Comparison of ENCODE assay signal across 8 mouse cellular contexts in genomic region chr11:97799146-97799993, GRCm38 (mm10). TPM values are rescaled to one million over a fixed set of nuclear protein-coding genes. Genes with fewer than 3 reads are reported as not detected.
A peak's percentile ranks its signal among the peaks of the same experiment; 100 is the strongest.
DNase-seq lines count a peak whose midpoint lies in the region; ATAC-seq and TF ChIP-seq lines count a peak whose summit lies in the region.

No protein-coding gene starts in this region.

- H3K4me1 ChIP-seq in forebrain, embryonic 16.5 days (replicated peaks; ENCODE audit: control insufficient read depth, insufficient read depth, low read length) = peaks cover 36% of the 10 kb centered on the region
- peaks cover 16% of the 10 kb centered on the region for H3K4me1 ChIP-seq in lung, adult 2 months (ENCODE audit: control insufficient read depth, insufficient read depth, low read length)
- peaks cover 46% of the 10 kb centered on the region for H3K4me1 ChIP-seq in neural tube, embryonic 15.5 days

- no peak for TF ChIP-seq CTCF in layer of hippocampus, adult 2 months (conservative IDR thresholded peaks at IDR 0.05)
- no peak for TF ChIP-seq CTCF in lung, adult 2 months (IDR thresholded peaks at IDR 0.05; ENCODE audit: insufficient read depth, low read length)

- under 1% methylated on average over 69 of the region's 71 CpGs for WGBS in forebrain, embryonic 16.5 days
- under 1% methylated on average over 62 of the region's 71 CpGs for WGBS in lung, adult 2 months
- WGBS in neural tube, embryonic 15.5 days = under 1% methylated on average over 71 of the region's 71 CpGs

- H3K4me2 ChIP-seq in forebrain, embryonic 16.5 days (ENCODE audit: low read length) = peak overlapping the region; percentile 60
- H3K4me2 ChIP-seq in neural tube, embryonic 15.5 days = peak overlapping the region; percentile 63

- H3K4me3 ChIP-seq in forebrain, embryonic 16.5 days (replicated peaks; ENCODE audit: low read length) = peak overlapping the region; percentile 76
- peak overlapping the region; percentile 74 for H3K4me3 ChIP-seq in layer of hippocampus, adult 2 months
- peak overlapping the region; percentile 99 for H3K4me3 ChIP-seq in lung, adult 2 months (replicated peaks; ENCODE audit: extremely low read depth, low read depth, low read length)
- peak overlapping the region; percentile 96 for H3K4me3 ChIP-seq in neural tube, embryonic 15.5 days (replicated peaks)

- peak overlapping the region; percentile 96 for H3K27ac ChIP-seq in forebrain, embryonic 16.5 days (ENCODE audit: low read length)
- peak overlapping the region; percentile 99 for H3K27ac ChIP-seq in layer of hippocampus, adult 2 months
- peak overlapping the region; percentile 98 for H3K27ac ChIP-seq in neural tube, embryonic 15.5 days (replicated peaks)

- peak; percentile 89 for TF ChIP-seq POLR2A in lung, adult 2 months (IDR thresholded peaks at IDR 0.05; ENCODE audit: borderline replicate concordance, extremely low read depth, low read depth, low read length)

- peak overlapping the region; percentile 85 for H3K9ac ChIP-seq in forebrain, embryonic 16.5 days (replicated peaks; ENCODE audit: low read depth, low read length)
- H3K9ac ChIP-seq in neural tube, embryonic 15.5 days (replicated peaks) = peak overlapping the region; percentile 96

- H3K36me3 ChIP-seq in forebrain, embryonic 16.5 days (ENCODE audit: control insufficient read depth, insufficient read depth) = no peaks in the 10 kb centered on the region
- no peaks in the 10 kb centered on the region for H3K36me3 ChIP-seq in neural tube, embryonic 15.5 days

- no peaks in the 10 kb centered on the region for H3K9me3 ChIP-seq in forebrain, embryonic 16.5 days (ENCODE audit: control insufficient read depth, low read length)
- no peaks in the 10 kb centered on the region for H3K9me3 ChIP-seq in neural tube, embryonic 15.5 days (replicated peaks)

- intact Hi-C loops in heart, postnatal 36 days (cut with DNase I) = loop anchor here (10.0 kb wide), 1 partner anchor 405 kb away; the partner anchor contains the start of gene Cdk12

- DNase-seq in ES-CJ7 (ENCODE audit: low read depth, low spot score) = peak; percentile 78
- peak; percentile 89 to 93 for DNase-seq in cerebellum, adult 18-20 months
- DNase-seq in heart, postnatal 36 days = peak; percentile 85 to 92
- DNase-seq in layer of hippocampus, adult 2 months (ENCODE audit: low spot score in 2 of 2) = peak; percentile 90 to 94
- DNase-seq in lung, adult 2 months = peak; percentile 89
- DNase-seq in testis, postnatal 10 days (ENCODE audit: low spot score) = peak; percentile 90

- ATAC-seq in forebrain, embryonic 16.5 days = peak; percentile 83
- peak; percentile 89 for ATAC-seq in neural tube, embryonic 15.5 days (ENCODE audit: low FRiP score)

- H3K27me3 ChIP-seq in forebrain, embryonic 16.5 days (replicated peaks; ENCODE audit: control insufficient read depth, insufficient read depth, low read length) = no peaks in the 10 kb centered on the region
- H3K27me3 ChIP-seq in neural tube, embryonic 15.5 days (replicated peaks) = no peaks in the 10 kb centered on the region

RNA-seq across cellular contexts. Expression of gene Lasp1, which starts 0.6 kb away (rescaled TPM):
- polyA plus RNA-seq in forebrain, embryonic 16.5 days (2015; fragmentation: Nextera tagmentation; extraction: Ambion mirVana) = 140 and 159 TPM in 2 replicates
- total RNA-seq in heart, postnatal 36 days (2021) = 10 to 100 TPM; 37.7 to 40.7 TPM
- total RNA-seq in layer of hippocampus, adult 2 months (2021) = 10 to 100 TPM; 88.1 to 91.4 TPM
- polyA plus RNA-seq in lung, adult 2 months (2012; rRNA removed) = 120 and 137 TPM in 2 replicates
- polyA plus RNA-seq in neural tube, embryonic 15.5 days (2015; fragmentation: Nextera tagmentation; extraction: Ambion mirVana) = 136 and 143 TPM in 2 replicates

RNA-seq across cellular contexts. Expression of gene Rpl23, which starts 17.1 kb away (rescaled TPM):
- 298 and 306 TPM in 2 replicates for polyA plus RNA-seq in forebrain, embryonic 16.5 days (2015; fragmentation: Nextera tagmentation; extraction: Ambion mirVana)
- total RNA-seq in heart, postnatal 36 days (2021) = 100 to 1,000 TPM; 522 TPM
- total RNA-seq in layer of hippocampus, adult 2 months (2021) = 100 to 1,000 TPM; 361 to 374 TPM
- polyA plus RNA-seq in lung, adult 2 months (2012; rRNA removed) = 81.7 and 95.5 TPM in 2 replicates
- 314 and 372 TPM in 2 replicates for polyA plus RNA-seq in neural tube, embryonic 15.5 days (2015; fragmentation: Nextera tagmentation; extraction: Ambion mirVana)

RNA-seq across cellular contexts. Expression of gene 1700001P01Rik, which starts 23.7 kb away (rescaled TPM):
- polyA plus RNA-seq in forebrain, embryonic 16.5 days (2015; fragmentation: Nextera tagmentation; extraction: Ambion mirVana) = 0.57 and 0.85 TPM in 2 replicates
- total RNA-seq in heart, postnatal 36 days (2021) = not detected
- 1 to 10 TPM; 1.3 to 2.4 TPM for total RNA-seq in layer of hippocampus, adult 2 months (2021)
- polyA plus RNA-seq in lung, adult 2 months (2012; rRNA removed) = 0.22 TPM in 1 of 2 replicates, not detected in the other
- 0.63 and 0.88 TPM in 2 replicates for polyA plus RNA-seq in neural tube, embryonic 15.5 days (2015; fragmentation: Nextera tagmentation; extraction: Ambion mirVana)

RNA-seq across cellular contexts. Expression of gene Cwc25, which starts 33.0 kb away (rescaled TPM):
- 17.1 and 19.5 TPM in 2 replicates for polyA plus RNA-seq in forebrain, embryonic 16.5 days (2015; fragmentation: Nextera tagmentation; extraction: Ambion mirVana)
- 1 to 10 TPM; 7.5 to 7.9 TPM for total RNA-seq in heart, postnatal 36 days (2021)
- total RNA-seq in layer of hippocampus, adult 2 months (2021) = 10 to 100 TPM; 20.1 to 20.6 TPM
- 7.0 and 11.6 TPM in 2 replicates for polyA plus RNA-seq in lung, adult 2 months (2012; rRNA removed)
- polyA plus RNA-seq in neural tube, embryonic 15.5 days (2015; fragmentation: Nextera tagmentation; extraction: Ambion mirVana) = 16.2 and 16.4 TPM in 2 replicates

RNA-seq across cellular contexts. Expression of gene B230217C12Rik, which starts 41.2 kb away (rescaled TPM):
- polyA plus RNA-seq in forebrain, embryonic 16.5 days (2015; fragmentation: Nextera tagmentation; extraction: Ambion mirVana) = 21.1 and 24.1 TPM in 2 replicates
- 1 to 10 TPM in 1 of 2 experiments, under 1 TPM in 1; 1.00 to 1.4 TPM for total RNA-seq in heart, postnatal 36 days (2021)
- total RNA-seq in layer of hippocampus, adult 2 months (2021) = 10 to 100 TPM; 67.8 to 72.6 TPM
- polyA plus RNA-seq in lung, adult 2 months (2012; rRNA removed) = 2.8 and 4.5 TPM in 2 replicates
- 41.8 and 47.2 TPM in 2 replicates for polyA plus RNA-seq in neural tube, embryonic 15.5 days (2015; fragmentation: Nextera tagmentation; extraction: Ambion mirVana)

Comparison
In these comparisons a context has a peak if more than half of its experiments do, and no peak if none do; other contexts are left out.
1. Peak in every context shown above with its lines: DNase-seq, ATAC-seq, H3K4me3 ChIP-seq and H3K27ac ChIP-seq.